Comparison of ENCODE assay signal across 23 mouse cellular contexts in genomic region chr4:150866494-150866893, GRCm38 (mm10). TPM values are rescaled to one million over a fixed set of nuclear protein-coding genes. Genes with fewer than 3 reads are reported as not detected.
"Had no signal": no experiment of that assay in that cellular context is flagged by ENCODE, and none has a peak within 500 bp of the region (broad histone marks: within the 10 kb centered on the region; RNA-seq: fewer than 3 reads in every experiment).

No protein-coding gene starts in this region.

- H3K27me3 ChIP-seq: heart, embryonic 13.5 days; heart, embryonic 15.5 days; hindbrain, embryonic 13.5 days; hindbrain, embryonic 15.5 days; kidney, embryonic 15.5 days; limb, embryonic 13.5 days; limb, embryonic 15.5 days; liver, embryonic 12.5 days had no signal

- H3K4me2 ChIP-seq: heart, embryonic 11.5 days; heart, embryonic 13.5 days; heart, embryonic 15.5 days; hindbrain, embryonic 13.5 days; hindbrain, embryonic 15.5 days; kidney, embryonic 15.5 days; limb, embryonic 13.5 days; limb, embryonic 15.5 days; liver, embryonic 12.5 days had no signal

- DNase-seq: forebrain, postnatal 0 days; gastrocnemius, postnatal 14 days; gastrocnemius, postnatal 36 days; heart, adult 2 months; heart, postnatal 14 days; heart, postnatal 36 days; kidney, adult 18-20 months; kidney, postnatal 10 days; left cerebral cortex, postnatal 4 days had no signal

- H3K27ac ChIP-seq: heart, adult 2 months; heart, embryonic 13.5 days; heart, embryonic 15.5 days; hindbrain, embryonic 13.5 days; hindbrain, embryonic 15.5 days; hindbrain, postnatal 0 days; kidney, embryonic 15.5 days; limb, embryonic 13.5 days; limb, embryonic 15.5 days; liver, embryonic 12.5 days; liver, embryonic 14.5 days had no signal

- H3K9ac ChIP-seq: forebrain, postnatal 0 days; heart, embryonic 13.5 days; heart, embryonic 15.5 days; hindbrain, embryonic 13.5 days; hindbrain, embryonic 15.5 days; kidney, embryonic 15.5 days; limb, embryonic 13.5 days; limb, embryonic 15.5 days; liver, embryonic 12.5 days; liver, embryonic 14.5 days had no signal

- H3K9me3 ChIP-seq: heart, embryonic 13.5 days; heart, embryonic 15.5 days; hindbrain, embryonic 13.5 days; hindbrain, embryonic 15.5 days; kidney, embryonic 15.5 days; limb, embryonic 13.5 days; limb, embryonic 15.5 days; liver, embryonic 12.5 days had no signal

- H3K4me3 ChIP-seq: heart, adult 2 months; heart, embryonic 13.5 days; heart, embryonic 15.5 days; hindbrain, embryonic 13.5 days; hindbrain, embryonic 15.5 days; kidney, embryonic 15.5 days; limb, embryonic 13.5 days; limb, embryonic 15.5 days; liver, embryonic 12.5 days had no signal

- ATAC-seq: forebrain, postnatal 0 days; hindbrain, postnatal 0 days; intestine, embryonic 16.5 days; liver, embryonic 12.5 days had no signal

RNA-seq across cellular contexts. Expression of gene Tnfrsf9, which starts 47.9 kb away (rescaled TPM):
- total RNA-seq: hematopoietic stem cell, adult 5-6 weeks had no signal
- polyA plus RNA-seq: hindbrain, embryonic 11.5 days had no signal
